Mouse (Mus musculus): ENCODE data around the gene 1810055G02Rik.

- TF ChIP-seq CTCF (IDR thresholded peaks at IDR 0.05; ENCODE audit: low read depth) (no peak; the same call in 1 of the 2 replicates), EP300 (IDR thresholded peaks at IDR 0.05; ENCODE audit: low read depth) (no peak)
Observed at GRCm38 (mm10) chr19:3674122-3674855, 33.8 kb upstream of the 1810055G02Rik start.
